Mouse (Mus musculus) megakaryocyte, embryonic 14.5 days (primary cell): ENCODE measurements around the gene Kcnj9.

Source experiments
- FLI1 ChIP-seq: IDR thresholded peaks from 2 replicates; pipeline ENCODE4 v1.6.1; 2012; ENCODE audit warnings: low read length, inconsistent platforms, mixed read lengths
- GATA1 ChIP-seq: IDR thresholded peaks from 3 replicates; pipeline ENCODE4 v1.6.1; 2012; ENCODE audit warnings: mixed read lengths, low read length, inconsistent platforms, borderline replicate concordance

DNA sequence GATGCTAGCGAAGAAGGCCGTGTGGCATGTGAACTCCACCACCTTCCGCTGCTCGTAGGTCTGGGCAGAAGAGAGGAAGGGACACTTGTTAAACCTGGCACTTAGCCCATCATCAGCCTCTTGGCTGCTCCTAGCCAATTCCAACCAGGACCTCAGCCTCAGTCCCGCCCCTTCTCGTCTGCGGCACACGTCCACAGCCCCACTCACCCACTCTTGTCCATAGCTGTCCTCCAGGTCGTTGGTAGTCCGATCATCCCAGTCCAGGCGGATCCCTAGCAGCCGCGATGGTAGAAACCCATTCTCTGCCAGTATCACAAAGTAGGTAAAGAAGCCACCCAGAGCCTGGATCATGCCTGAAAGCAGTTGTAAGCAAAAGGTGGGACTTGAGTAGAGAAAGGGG, 50.8 kb downstream of the Kcnj9 start:
- no peak for TF ChIP-seq GATA1
- no peak for TF ChIP-seq FLI1
